Mouse (Mus musculus) layer of hippocampus, adult 2 months (tissue): ENCODE results near the gene Epb41. TPM values are rescaled to one million over a fixed set of nuclear protein-coding genes. Genes with fewer than 3 reads are reported as not detected.

Source experiments
- DNase-seq, 2 experiments: peaks; one replicate each; pipeline ENCODE4 v3.0.0; 2022; ENCODE audit warnings: low spot score in 2 of 2
- H3K27ac ChIP-seq: fragments of 200-600 bp; 2 replicates; pipeline ENCODE4 v1.8.1; 2022
- H3K4me3 ChIP-seq: fragments of 200-600 bp; 2 replicates; pipeline ENCODE4 v1.8.1; 2022; ENCODE audit warnings: mild to moderate bottlenecking
- CTCF ChIP-seq: fragments of 200-600 bp; conservative IDR thresholded peaks from 2 replicates; pipeline ENCODE4 v1.8.1; 2022; ENCODE audit warnings: antibody characterized with exemption, mild to moderate bottlenecking, moderate library complexity
- total RNA-seq, 2 experiments: library from RNA; stranded (reverse); gene quantifications; 2 replicates each; pipeline ENCODE4 v1.2.3; 2021

Epb41 gene
- total RNA-seq, 2 experiments from 2014 or later, result 21.5 to 23.2 TPM

GRCm38 (mm10) chr4:132049549-132050200, 25.4 kb downstream of the Epb41 start:
- no peak for TF ChIP-seq CTCF
- H3K4me3 ChIP-seq, result peak overlapping the region; percentile 71

GRCm38 (mm10) chr4:132048995-132049404, 26.1 kb downstream of the Epb41 start:
- peak overlapping the region; percentile 71 for H3K4me3 ChIP-seq
- DNase-seq, result peak; percentile 81 to 84
- TF ChIP-seq CTCF, result no peak
- H3K27ac ChIP-seq, result peak overlapping the region; percentile 55; the same call in 1 of the 2 replicates

More at GRCm38 (mm10) chr4:132049549-132050200, 25.4 kb downstream of the Epb41 start:
- DNase-seq, result no peak
- H3K27ac ChIP-seq, result no peak overlapping the region

GRCm38 (mm10) chr4:132048011-132048991, 26.8 kb downstream of the Epb41 start:
- peak in 1 of 2 experiments; percentile 12 for DNase-seq

GRCm38 (mm10) chr4:132043726-132044125, 31.4 kb downstream of the Epb41 start:
- Histone ChIP-seq H3K4me3 (no peak overlapping the region), H3K27ac (no peak overlapping the region)
- DNase-seq, result no peak
- no peak for TF ChIP-seq CTCF

More at GRCm38 (mm10) chr4:132048011-132048991, 26.8 kb downstream of the Epb41 start:
- no peak for TF ChIP-seq CTCF
- Histone ChIP-seq H3K27ac (peak overlapping the region; percentile 55; the same call in 1 of the 2 replicates), H3K4me3 (peak overlapping the region; percentile 71)

- no peak overlapping the region for H3K27ac ChIP-seq
- no peak for TF ChIP-seq CTCF
- no peak for DNase-seq
These were observed 33.4 kb downstream of the Epb41 start for GRCm38 (mm10) chr4:132041471-132042332.

GRCm38 (mm10) chr4:132039975-132040645, 35.0 kb downstream of the Epb41 start:
- peak overlapping the region; percentile 37; the same call in 1 of the 2 replicates for H3K27ac ChIP-seq
- no peak overlapping the region for H3K4me3 ChIP-seq
- no peak for DNase-seq
- TF ChIP-seq CTCF, result no peak

More at GRCm38 (mm10) chr4:132041471-132042332, 33.4 kb downstream of the Epb41 start:
- H3K4me3 ChIP-seq, result no peak overlapping the region

GRCm38 (mm10) chr4:132039521-132039920, 35.6 kb downstream of the Epb41 start:
- H3K4me3 ChIP-seq, result no peak overlapping the region
- no peak for DNase-seq
- peak overlapping the region; percentile 37; the same call in 1 of the 2 replicates for H3K27ac ChIP-seq
- TF ChIP-seq CTCF, result no peak

- no peak overlapping the region for H3K4me3 ChIP-seq
- DNase-seq, result no peak
- 0 out of 2 replicates have a peak overlapping the region, but pooled peaks have one; percentile 37 for H3K27ac ChIP-seq
- TF ChIP-seq CTCF, result no peak
These were observed 36.3 kb downstream of the Epb41 start for GRCm38 (mm10) chr4:132038809-132039208.

GRCm38 (mm10) chr4:132037991-132038390, 37.1 kb downstream of the Epb41 start:
- DNase-seq, result no peak
- no peak overlapping the region for H3K27ac ChIP-seq
- H3K4me3 ChIP-seq, result no peak overlapping the region
- no peak for TF ChIP-seq CTCF

- H3K27ac ChIP-seq, result no peak overlapping the region
- no peak for DNase-seq
- H3K4me3 ChIP-seq, result no peak overlapping the region
- TF ChIP-seq CTCF, result no peak
These were observed 38.0 kb downstream of the Epb41 start for GRCm38 (mm10) chr4:132037137-132037536.

GRCm38 (mm10) chr4:132034242-132034641, 40.9 kb downstream of the Epb41 start:
- no peak for TF ChIP-seq CTCF
- no peak overlapping the region for H3K4me3 ChIP-seq
- no peak overlapping the region for H3K27ac ChIP-seq
- no peak for DNase-seq

GRCm38 (mm10) chr4:132033183-132033582, 41.9 kb downstream of the Epb41 start:
- Histone ChIP-seq H3K27ac (no peak overlapping the region), H3K4me3 (no peak overlapping the region)
- peak; percentile 73 for TF ChIP-seq CTCF
- DNase-seq, result no peak
